Mouse (Mus musculus): ENCODE data around the gene Gm10337. TPM values are rescaled to one million over a fixed set of nuclear protein-coding genes. Genes with fewer than 3 reads are reported as not detected.

The Gm10337 gene
- polyA plus RNA-seq, 1 experiment from 2014 or later, result not detected

DNA sequence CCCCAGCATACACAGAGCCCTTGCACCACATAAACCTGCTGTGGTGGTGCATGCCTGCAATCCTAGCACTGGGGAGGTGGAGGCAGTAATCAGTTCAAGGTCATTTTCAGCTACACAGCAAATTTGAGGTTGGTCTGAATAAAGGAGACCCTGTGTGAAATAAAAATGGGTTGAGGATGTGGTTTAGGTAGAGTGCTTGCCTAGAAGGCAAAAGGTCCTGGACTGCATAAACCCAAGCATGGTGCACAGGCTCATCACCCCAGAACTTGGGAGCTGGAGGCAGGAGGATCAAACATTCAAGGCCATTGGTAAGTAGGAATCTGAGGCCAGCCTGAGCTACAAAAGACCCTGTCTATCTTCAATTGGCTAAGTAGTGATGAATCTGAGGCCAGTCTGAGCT lies 4.0 kb downstream of the Gm10337 start:
- ATAC-seq (replicated peaks; ENCODE audit: insufficient number of reproducible peaks, low FRiP score, low TSS enrichment, low read depth) (no peak), DNase-seq (ENCODE audit: low spot score) (no peak)
- no peaks in the 10 kb centered on the region for H3K27me3 ChIP-seq (ENCODE audit: control insufficient read depth, insufficient read depth, low read length)
- H3K4me2 ChIP-seq (ENCODE audit: low read depth, low read length), result no peak overlapping the region
- H3K4me3 ChIP-seq (ENCODE audit: low read depth, low read length), result no peak overlapping the region
- H3K36me3 ChIP-seq (replicated peaks; ENCODE audit: control insufficient read depth, insufficient read depth, low read depth, low read length), result peaks cover 3% of the 10 kb centered on the region; the same call in 1 of the 2 replicates
- H3K4me1 ChIP-seq (ENCODE audit: control insufficient read depth, insufficient read depth, low read length), result peaks cover 8% of the 10 kb centered on the region
- no peak overlapping the region for H3K9ac ChIP-seq (replicated peaks; ENCODE audit: low read length)
- no peaks in the 10 kb centered on the region for H3K9me3 ChIP-seq (replicated peaks; ENCODE audit: control insufficient read depth, low read length)
- H3K27ac ChIP-seq (replicated peaks; ENCODE audit: low read depth, low read length), result no peak overlapping the region

DNA sequence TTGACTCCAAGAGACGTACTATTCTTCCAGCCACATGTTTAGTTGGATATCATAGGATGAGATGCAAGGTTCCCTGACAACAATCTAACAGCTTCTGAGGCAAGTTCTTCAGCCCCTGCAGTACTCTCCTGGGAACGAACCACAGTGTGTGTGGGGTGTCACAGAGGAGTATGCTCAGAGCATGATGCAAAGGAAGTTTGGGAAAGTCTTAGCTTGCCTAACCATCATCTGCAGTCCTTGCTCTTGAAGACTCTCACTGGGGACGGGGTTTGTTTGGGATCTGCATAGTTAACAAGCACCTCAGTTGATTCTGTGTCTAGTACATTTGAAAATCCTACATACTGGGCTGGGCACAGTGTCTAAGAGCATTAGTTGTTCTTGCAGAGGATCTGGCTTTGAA lies 4.8 kb downstream of the Gm10337 start:
- H3K9me3 ChIP-seq (replicated peaks; ENCODE audit: control insufficient read depth, low read length), result no peaks in the 10 kb centered on the region
- H3K27me3 ChIP-seq (ENCODE audit: control insufficient read depth, insufficient read depth, low read length), result no peaks in the 10 kb centered on the region
- DNase-seq (ENCODE audit: low spot score), result no peak
- no peak overlapping the region for H3K4me2 ChIP-seq (ENCODE audit: low read depth, low read length)
- H3K36me3 ChIP-seq (replicated peaks; ENCODE audit: control insufficient read depth, insufficient read depth, low read depth, low read length), result peaks cover 3% of the 10 kb centered on the region; the same call in 1 of the 2 replicates
- H3K9ac ChIP-seq (replicated peaks; ENCODE audit: low read length), result no peak overlapping the region
- ATAC-seq (replicated peaks; ENCODE audit: insufficient number of reproducible peaks, low FRiP score, low TSS enrichment, low read depth), result no peak
- H3K4me1 ChIP-seq (ENCODE audit: control insufficient read depth, insufficient read depth, low read length), result peaks cover 8% of the 10 kb centered on the region
- H3K4me3 ChIP-seq (ENCODE audit: low read depth, low read length), result no peak overlapping the region
- H3K27ac ChIP-seq (replicated peaks; ENCODE audit: low read depth, low read length), result no peak overlapping the region
- 86% methylated on average over 3 of the region's 3 CpGs for WGBS

DNA sequence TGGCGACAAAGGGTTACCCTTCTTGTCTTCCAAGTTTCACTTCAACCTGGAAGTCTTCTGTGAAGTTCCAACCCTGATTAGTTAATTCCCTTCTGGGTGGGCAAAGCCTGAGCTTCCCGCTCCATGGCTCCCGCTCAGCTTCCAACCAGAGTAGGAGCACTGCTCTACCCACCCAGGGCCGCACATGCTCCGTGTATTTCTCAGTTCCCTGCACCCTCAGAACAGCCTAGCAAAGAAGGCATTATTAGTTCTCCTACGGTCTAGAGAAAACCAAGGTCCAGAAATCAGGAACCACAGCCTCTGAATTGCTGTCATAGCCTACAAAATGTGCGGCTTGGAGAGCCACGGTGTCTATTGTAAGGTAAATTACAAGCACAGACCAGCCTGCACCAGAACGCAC lies 6.6 kb downstream of the Gm10337 start:
- WGBS, result 6% methylated on average over 9 of the region's 9 CpGs
- Histone ChIP-seq H3K4me2 (ENCODE audit: low read depth, low read length) (peak overlapping the region; percentile 81), H3K27ac (replicated peaks; ENCODE audit: low read depth, low read length) (peak overlapping the region; percentile 67; the same call in 1 of the 2 replicates), H3K4me3 (ENCODE audit: low read depth, low read length) (peak overlapping the region; percentile 57), H3K9ac (replicated peaks; ENCODE audit: low read length) (peak overlapping the region; percentile 68), H3K4me1 (ENCODE audit: control insufficient read depth, insufficient read depth, low read length) (peaks cover 8% of the 10 kb centered on the region), H3K27me3 (ENCODE audit: control insufficient read depth, insufficient read depth, low read length) (no peaks in the 10 kb centered on the region), H3K36me3 (replicated peaks; ENCODE audit: control insufficient read depth, insufficient read depth, low read depth, low read length) (no peaks in the 10 kb centered on the region), H3K9me3 (replicated peaks; ENCODE audit: control insufficient read depth, low read length) (no peaks in the 10 kb centered on the region)
- DNase-seq (ENCODE audit: low spot score) (peak; percentile 26), ATAC-seq (replicated peaks; ENCODE audit: insufficient number of reproducible peaks, low FRiP score, low TSS enrichment, low read depth) (peak; percentile 57)

DNA sequence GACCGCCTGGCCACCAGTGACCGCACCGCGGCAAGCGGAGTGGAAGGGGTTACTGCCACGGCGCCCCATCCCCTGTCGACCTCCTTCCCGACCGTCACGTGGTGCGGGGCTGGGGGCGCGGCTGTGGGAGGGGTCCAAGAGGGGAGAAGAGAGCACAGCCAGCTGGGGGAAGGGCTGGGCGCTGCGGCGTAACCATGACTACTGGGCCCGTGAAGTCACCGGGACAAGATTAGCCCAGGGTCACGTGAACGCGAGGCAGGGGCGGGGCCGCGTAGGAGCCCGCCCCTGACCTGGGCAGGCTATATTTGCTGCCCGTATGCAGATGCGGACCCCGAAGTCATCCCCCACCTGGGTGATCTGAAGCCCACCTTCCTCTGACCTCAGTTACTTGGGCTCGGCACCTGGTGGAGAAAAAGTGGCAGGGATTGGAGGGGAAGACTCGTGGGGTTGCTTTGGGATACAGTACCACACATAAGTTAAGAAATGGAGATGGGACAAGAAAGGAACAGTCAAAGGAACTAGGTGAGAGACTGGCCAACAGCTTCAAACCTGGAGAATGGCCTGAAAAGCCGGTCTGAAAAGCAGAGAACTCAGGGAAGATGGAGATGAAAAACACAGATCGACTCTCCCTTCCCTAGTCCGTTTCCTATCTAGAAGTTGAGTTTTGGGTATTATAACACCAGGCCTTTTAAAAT lies 7.2 kb downstream of the Gm10337 start:
- Histone ChIP-seq H3K36me3 (replicated peaks; ENCODE audit: control insufficient read depth, insufficient read depth, low read depth, low read length) (no peaks in the 10 kb centered on the region), H3K27ac (replicated peaks; ENCODE audit: low read depth, low read length) (peak overlapping the region; percentile 67), H3K4me1 (ENCODE audit: control insufficient read depth, insufficient read depth, low read length) (peaks cover 8% of the 10 kb centered on the region), H3K4me2 (ENCODE audit: low read depth, low read length) (peak overlapping the region; percentile 81), H3K9me3 (replicated peaks; ENCODE audit: control insufficient read depth, low read length) (no peaks in the 10 kb centered on the region), H3K4me3 (ENCODE audit: low read depth, low read length) (peak overlapping the region; percentile 57), H3K27me3 (ENCODE audit: control insufficient read depth, insufficient read depth, low read length) (no peaks in the 10 kb centered on the region), H3K9ac (replicated peaks; ENCODE audit: low read length) (peak overlapping the region; percentile 68)
- peak; percentile 90 for ATAC-seq (replicated peaks; ENCODE audit: insufficient number of reproducible peaks, low FRiP score, low TSS enrichment, low read depth)
- 3% methylated on average over 34 of the region's 34 CpGs for WGBS
- peak; percentile 96 for DNase-seq (ENCODE audit: low spot score)

DNA sequence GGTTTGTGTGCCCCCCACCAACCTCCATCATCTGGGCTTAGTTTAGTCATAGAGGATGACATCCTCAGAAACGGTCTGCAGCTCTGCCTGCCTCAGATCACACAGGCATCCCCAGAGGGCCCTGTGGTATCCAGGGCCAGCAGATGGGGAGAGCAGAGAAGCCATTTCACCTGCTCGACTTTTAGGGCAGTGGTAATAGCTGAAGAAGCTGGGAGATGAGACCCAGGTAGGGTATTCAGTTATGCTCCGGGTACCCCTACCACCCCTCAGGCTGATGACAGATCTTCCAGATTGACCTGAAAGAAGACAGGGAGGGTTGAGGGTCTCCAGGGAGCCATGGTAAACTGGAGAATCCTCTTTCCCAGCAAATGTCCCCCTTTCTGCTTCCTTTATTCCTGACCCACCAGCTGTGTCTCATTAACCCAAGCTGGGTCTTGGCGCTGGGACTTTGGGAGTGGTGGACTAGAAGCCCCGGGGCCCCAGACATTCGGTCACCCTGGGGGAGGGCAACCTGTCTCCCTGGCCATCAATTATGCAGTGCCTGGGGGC lies 7.8 kb downstream of the Gm10337 start:
- DNase-seq (ENCODE audit: low spot score) (peak; percentile 67), ATAC-seq (replicated peaks; ENCODE audit: insufficient number of reproducible peaks, low FRiP score, low TSS enrichment, low read depth) (0 out of 2 replicates have a peak, but pooled peaks have one; percentile 5)
- no peak overlapping the region for H3K4me3 ChIP-seq (ENCODE audit: low read depth, low read length)
- no peaks in the 10 kb centered on the region for H3K27me3 ChIP-seq (ENCODE audit: control insufficient read depth, insufficient read depth, low read length)
- H3K4me1 ChIP-seq (ENCODE audit: control insufficient read depth, insufficient read depth, low read length), result peaks cover 8% of the 10 kb centered on the region
- WGBS, result 6% methylated on average over 6 of the region's 6 CpGs
- H3K36me3 ChIP-seq (replicated peaks; ENCODE audit: control insufficient read depth, insufficient read depth, low read depth, low read length), result no peaks in the 10 kb centered on the region
- no peaks in the 10 kb centered on the region for H3K9me3 ChIP-seq (replicated peaks; ENCODE audit: control insufficient read depth, low read length)
- no peak overlapping the region for H3K9ac ChIP-seq (replicated peaks; ENCODE audit: low read length)
- H3K4me2 ChIP-seq (ENCODE audit: low read depth, low read length), result peak overlapping the region; percentile 81; the same call in 1 of the 2 replicates
- peak overlapping the region; percentile 67; the same call in 1 of the 2 replicates for H3K27ac ChIP-seq (replicated peaks; ENCODE audit: low read depth, low read length)

DNA sequence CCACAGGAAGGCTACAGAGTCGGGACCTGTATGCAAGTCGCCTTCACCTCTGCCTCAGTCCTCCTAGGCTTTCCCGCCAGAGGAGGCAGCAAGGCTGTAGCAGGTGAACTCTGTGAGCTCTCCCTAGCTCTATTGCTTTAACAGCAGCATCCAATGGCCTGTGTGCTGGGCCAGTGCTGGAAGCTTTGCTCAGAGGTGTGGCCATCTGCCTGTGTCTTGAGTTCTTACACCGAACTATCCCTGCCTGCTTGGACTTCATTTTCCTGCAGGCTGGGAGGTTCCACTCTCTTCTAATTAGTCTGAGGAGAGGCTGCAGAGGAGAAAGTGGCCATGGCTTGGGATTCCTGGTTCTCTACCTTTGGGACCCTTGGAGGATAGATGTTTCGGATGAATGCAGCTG lies 8.5 kb downstream of the Gm10337 start:
- peaks cover 8% of the 10 kb centered on the region for H3K4me1 ChIP-seq (ENCODE audit: control insufficient read depth, insufficient read depth, low read length)
- H3K27me3 ChIP-seq (ENCODE audit: control insufficient read depth, insufficient read depth, low read length), result no peaks in the 10 kb centered on the region
- H3K9me3 ChIP-seq (replicated peaks; ENCODE audit: control insufficient read depth, low read length), result no peaks in the 10 kb centered on the region
- ATAC-seq (replicated peaks; ENCODE audit: insufficient number of reproducible peaks, low FRiP score, low TSS enrichment, low read depth), result no peak
- WGBS, result 24% methylated on average over 5 of the region's 5 CpGs
- no peak for DNase-seq (ENCODE audit: low spot score)
- H3K4me3 ChIP-seq (ENCODE audit: low read depth, low read length), result no peak overlapping the region
- peak overlapping the region; percentile 19 for H3K4me2 ChIP-seq (ENCODE audit: low read depth, low read length)
- H3K9ac ChIP-seq (replicated peaks; ENCODE audit: low read length), result 0 out of 2 replicates have a peak overlapping the region, but pooled peaks have one; percentile 23
- peak overlapping the region; percentile 54 for H3K27ac ChIP-seq (replicated peaks; ENCODE audit: low read depth, low read length)
- H3K36me3 ChIP-seq (replicated peaks; ENCODE audit: control insufficient read depth, insufficient read depth, low read depth, low read length), result no peaks in the 10 kb centered on the region

DNA sequence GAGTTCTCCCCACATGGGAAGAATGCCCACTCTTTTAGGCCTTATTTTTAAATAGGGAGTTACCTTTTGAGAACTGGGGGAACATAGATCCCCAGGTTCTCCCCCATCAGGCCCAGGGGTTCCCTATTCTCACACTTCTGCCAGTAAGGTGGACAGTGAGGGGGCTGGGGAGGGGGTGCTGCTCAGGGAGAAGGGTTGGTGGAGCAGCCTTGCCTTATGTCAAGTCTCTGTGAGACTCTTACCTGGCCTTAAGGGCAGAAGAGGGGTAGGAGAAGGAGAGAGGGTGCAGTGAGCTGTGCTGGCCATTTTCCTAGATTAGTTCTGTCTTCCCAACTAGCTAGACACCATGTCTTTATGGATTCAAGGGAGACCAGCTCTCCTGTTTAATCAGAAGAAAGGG lies 8.9 kb downstream of the Gm10337 start:
- Histone ChIP-seq H3K36me3 (replicated peaks; ENCODE audit: control insufficient read depth, insufficient read depth, low read depth, low read length) (no peaks in the 10 kb centered on the region), H3K4me1 (ENCODE audit: control insufficient read depth, insufficient read depth, low read length) (peaks cover 8% of the 10 kb centered on the region), H3K9ac (replicated peaks; ENCODE audit: low read length) (peak overlapping the region; percentile 23; the same call in 1 of the 2 replicates), H3K4me2 (ENCODE audit: low read depth, low read length) (no peak overlapping the region; the same call in 1 of the 2 replicates), H3K9me3 (replicated peaks; ENCODE audit: control insufficient read depth, low read length) (no peaks in the 10 kb centered on the region), H3K27me3 (ENCODE audit: control insufficient read depth, insufficient read depth, low read length) (no peaks in the 10 kb centered on the region), H3K4me3 (ENCODE audit: low read depth, low read length) (no peak overlapping the region), H3K27ac (replicated peaks; ENCODE audit: low read depth, low read length) (peak overlapping the region; percentile 54)
- no peak for DNase-seq (ENCODE audit: low spot score)
- ATAC-seq (replicated peaks; ENCODE audit: insufficient number of reproducible peaks, low FRiP score, low TSS enrichment, low read depth), result no peak

DNA sequence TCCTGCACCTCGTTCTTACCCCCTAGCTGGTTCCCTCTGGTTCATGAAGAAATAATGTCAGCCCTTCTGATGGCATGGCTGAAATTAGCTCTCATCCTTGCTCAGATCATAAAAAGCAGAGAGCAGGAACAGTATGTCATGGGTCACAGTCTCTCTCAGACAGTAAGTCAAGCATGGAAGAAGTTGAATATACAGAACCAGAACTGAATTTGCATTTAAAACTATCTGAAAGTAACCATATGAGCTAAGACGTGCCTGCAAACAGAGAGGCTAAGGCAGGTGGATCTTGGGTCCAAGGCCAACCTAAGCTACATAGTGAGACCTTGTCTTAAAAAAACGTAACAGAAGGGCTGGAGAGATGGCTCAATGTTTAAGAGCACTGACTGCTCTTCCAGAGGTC lies 9.5 kb downstream of the Gm10337 start:
- no peaks in the 10 kb centered on the region for H3K36me3 ChIP-seq (replicated peaks; ENCODE audit: control insufficient read depth, insufficient read depth, low read depth, low read length)
- no peaks in the 10 kb centered on the region for H3K27me3 ChIP-seq (ENCODE audit: control insufficient read depth, insufficient read depth, low read length)
- no peak for DNase-seq (ENCODE audit: low spot score)
- no peak for ATAC-seq (replicated peaks; ENCODE audit: insufficient number of reproducible peaks, low FRiP score, low TSS enrichment, low read depth)
- WGBS, result 88% methylated on average over 3 of the region's 3 CpGs
- no peaks in the 10 kb centered on the region for H3K9me3 ChIP-seq (replicated peaks; ENCODE audit: control insufficient read depth, low read length)
- H3K27ac ChIP-seq (replicated peaks; ENCODE audit: low read depth, low read length), result no peak overlapping the region
- peaks cover 8% of the 10 kb centered on the region for H3K4me1 ChIP-seq (ENCODE audit: control insufficient read depth, insufficient read depth, low read length)
- no peak overlapping the region for H3K4me3 ChIP-seq (ENCODE audit: low read depth, low read length)
- H3K9ac ChIP-seq (replicated peaks; ENCODE audit: low read length), result no peak overlapping the region
- H3K4me2 ChIP-seq (ENCODE audit: low read depth, low read length), result no peak overlapping the region
